18 mouse cellular contexts compared by ENCODE assay signal in genomic region chr13:107620887-107621286, GRCm38 (mm10).
"Had no signal": no experiment of that assay in that cellular context is flagged by ENCODE, and none has a peak within 500 bp of the region (broad histone marks: within the 10 kb centered on the region; RNA-seq: fewer than 3 reads in every experiment).

No protein-coding gene starts in this region.

- H3K4me3 ChIP-seq: liver, embryonic 12.5 days; midbrain, embryonic 13.5 days; myocyte; neural tube, embryonic 13.5 days; neural tube, embryonic 15.5 days had no signal

- H3K27me3 ChIP-seq: liver, embryonic 12.5 days; megakaryocyte, embryonic 14.5 days; neural tube, embryonic 15.5 days had no signal

- H3K9ac ChIP-seq: liver, embryonic 12.5 days; liver, embryonic 14.5 days; lung, embryonic 14.5 days; midbrain, embryonic 13.5 days; neural tube, embryonic 13.5 days; neural tube, embryonic 15.5 days had no signal

- DNase-seq: lung, adult 18-20 months; lung, embryonic 14.5 days; lung, postnatal 10 days; lung, postnatal 4 days; right cerebral cortex, adult 18-20 months; right cerebral cortex, postnatal 25 days; right cerebral cortex, postnatal 4 days; spleen, adult 18-20 months; thymus, adult 18-20 months; thymus, postnatal 25 days; thymus, postnatal 4 days had no signal

- H3K36me3 ChIP-seq: liver, embryonic 12.5 days; midbrain, embryonic 13.5 days; neural tube, embryonic 13.5 days; neural tube, embryonic 15.5 days had no signal

- H3K4me2 ChIP-seq: liver, embryonic 12.5 days; lung, embryonic 14.5 days; midbrain, embryonic 13.5 days; neural tube, embryonic 13.5 days; neural tube, embryonic 15.5 days had no signal

- H3K27ac ChIP-seq: liver, embryonic 12.5 days; liver, embryonic 14.5 days; midbrain, embryonic 13.5 days; neural tube, embryonic 13.5 days; neural tube, embryonic 15.5 days had no signal

- ATAC-seq: liver, embryonic 12.5 days; midbrain, embryonic 13.5 days had no signal

- H3K9me3 ChIP-seq: liver, embryonic 12.5 days; midbrain, embryonic 13.5 days; neural tube, embryonic 13.5 days; neural tube, embryonic 15.5 days had no signal
